Mouse (Mus musculus): ENCODE data around the gene Pde2a. TPM values are rescaled to one million over a fixed set of nuclear protein-coding genes. Genes with fewer than 3 reads are reported as not detected.

The Pde2a gene
- total RNA-seq, 4 experiments from 2014 or later: 15.2 to 22.9 (median 18.4) TPM

DNA sequence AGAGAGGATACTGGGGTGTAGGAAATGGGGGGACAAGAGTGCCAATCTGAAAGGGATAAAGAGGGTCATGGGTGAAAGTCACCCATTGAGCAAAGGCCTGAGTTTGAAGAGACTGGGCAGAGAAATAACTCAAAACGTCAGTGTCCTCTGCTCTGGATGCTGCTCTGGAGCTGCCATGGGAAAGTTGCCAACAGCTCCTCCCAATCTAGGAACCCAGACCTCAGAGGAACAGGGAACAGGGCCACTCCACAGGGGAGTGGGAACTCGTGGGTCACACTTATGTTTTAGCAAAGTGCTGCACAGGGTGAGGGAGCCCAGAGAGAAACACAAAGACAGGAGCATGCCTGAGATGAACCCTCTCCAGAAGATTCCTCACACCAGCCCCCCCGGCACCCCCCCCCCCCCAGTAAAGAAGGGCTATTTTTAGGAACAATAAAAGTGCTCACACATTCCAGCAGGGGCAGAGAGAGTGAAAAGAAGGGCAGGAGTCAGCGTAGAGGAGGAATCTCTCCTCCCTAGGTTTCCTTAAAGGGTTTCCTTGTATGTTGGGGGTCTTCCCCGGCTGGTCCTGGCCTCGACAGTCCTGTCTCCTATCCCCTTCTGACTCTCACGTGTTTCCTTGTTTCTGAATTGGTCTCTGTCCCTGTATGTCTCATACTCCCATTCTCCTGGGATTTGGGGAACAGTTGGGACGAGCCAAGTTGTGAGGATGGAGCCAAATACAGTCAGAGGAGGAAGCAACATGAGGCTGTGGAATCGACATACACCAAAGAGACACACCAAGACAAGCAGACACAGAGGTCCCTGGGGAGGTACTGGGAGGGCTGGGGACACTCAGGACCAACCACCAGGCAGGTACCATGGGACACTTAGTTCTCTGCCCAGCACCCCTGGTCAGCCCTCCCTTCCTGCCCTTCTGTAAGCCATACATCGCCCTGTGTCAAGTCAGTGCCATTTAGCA lies 51.4 kb downstream of the Pde2a start:
- peak in 1 of 2 experiments; percentile 26 for DNase-seq (ENCODE audit: low spot score in 2 of 2)

- no peak for DNase-seq (ENCODE audit: low spot score in 2 of 2)
Measured at GRCm38 (mm10) chr7:101474399-101474811, 52.9 kb downstream of the Pde2a start.

GRCm38 (mm10) chr7:101476028-101476427 lies 54.5 kb downstream of the Pde2a start:
- DNase-seq (ENCODE audit: low spot score in 2 of 2): no peak

GRCm38 (mm10) chr7:101476493-101476892 lies 55.0 kb downstream of the Pde2a start:
- DNase-seq (ENCODE audit: low spot score in 2 of 2): no peak

DNA sequence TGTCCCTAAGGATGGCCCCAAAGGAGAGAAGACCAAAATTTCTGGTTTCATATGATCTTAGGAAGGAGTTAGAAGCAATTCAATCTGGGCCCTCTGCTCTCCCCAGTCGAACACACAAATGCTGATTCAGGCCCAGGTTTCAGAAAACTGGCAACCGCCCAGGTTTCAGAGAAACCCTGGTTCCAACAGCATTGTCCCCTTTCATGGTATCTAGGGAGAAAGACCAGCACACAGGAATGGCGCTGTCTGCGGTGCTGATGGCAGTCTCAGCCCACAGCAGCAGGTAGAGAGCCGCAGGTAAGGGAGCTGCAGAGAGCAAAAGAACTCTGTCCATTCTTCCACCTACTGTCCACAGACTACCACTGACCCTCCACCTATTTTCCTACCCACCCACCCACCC lies 55.7 kb downstream of the Pde2a start:
- no peak for DNase-seq (ENCODE audit: low spot score in 2 of 2)

DNA sequence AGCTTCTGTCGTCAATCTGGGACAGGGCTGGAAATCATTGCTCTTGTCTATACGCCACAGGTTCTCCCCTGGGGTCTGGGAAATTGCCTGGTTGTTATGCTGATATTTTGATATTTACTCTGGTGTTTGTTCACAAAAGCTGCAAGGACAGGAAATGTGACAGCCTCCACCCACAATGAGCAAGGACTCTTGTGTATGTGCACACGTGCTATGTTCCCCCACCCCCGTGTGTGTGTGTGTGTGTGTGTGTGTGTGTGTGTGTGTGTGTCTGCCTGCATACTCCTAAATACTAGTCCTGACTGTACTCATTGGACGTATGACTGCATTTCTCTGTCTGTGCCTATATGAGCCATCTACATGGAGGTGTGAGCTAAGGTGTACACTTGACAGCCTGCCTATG lies 56.6 kb downstream of the Pde2a start:
- no peak for DNase-seq (ENCODE audit: low spot score in 2 of 2)

DNA sequence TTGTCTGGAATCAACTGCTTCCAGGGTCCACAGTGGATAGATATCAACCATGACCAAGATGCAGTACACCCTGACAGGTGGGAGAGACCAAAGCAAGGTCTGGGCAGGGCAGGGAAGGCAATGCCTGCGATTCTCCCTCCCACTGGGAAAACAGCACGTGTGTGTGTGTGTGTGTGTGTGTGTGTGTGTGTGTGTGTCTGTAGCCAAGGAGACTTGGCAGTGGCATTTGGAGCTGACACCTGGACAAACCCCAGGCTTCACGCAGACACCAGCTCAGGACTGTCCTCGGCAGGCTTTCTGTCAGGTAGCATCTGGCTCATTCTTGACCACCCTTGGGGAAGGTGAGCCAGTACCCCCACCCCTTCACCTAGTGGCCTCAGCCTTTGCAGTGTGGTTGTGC lies 58.4 kb downstream of the Pde2a start:
- no peak for DNase-seq (ENCODE audit: low spot score in 2 of 2)

DNA sequence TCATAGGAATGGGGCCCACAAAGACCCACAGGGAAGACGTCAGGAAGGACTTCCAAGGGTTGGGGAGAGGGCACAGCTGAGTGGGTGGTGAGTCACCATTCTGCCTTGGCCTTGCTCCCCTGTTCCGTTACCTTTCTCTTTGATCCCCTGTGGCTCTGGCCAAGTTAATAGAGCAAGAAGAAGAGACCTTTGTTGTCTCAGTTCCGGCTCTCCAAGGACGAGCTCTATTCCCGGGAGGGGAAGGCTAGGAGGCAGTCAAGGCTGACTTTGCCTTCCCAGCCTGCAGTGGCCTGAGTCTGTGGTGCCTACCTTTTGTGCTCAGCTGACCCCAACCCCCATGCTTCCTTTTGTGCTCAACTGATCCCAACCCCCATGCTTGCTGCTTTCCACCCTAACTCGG lies 59.2 kb downstream of the Pde2a start:
- no peak for DNase-seq (ENCODE audit: low spot score in 2 of 2)

DNA sequence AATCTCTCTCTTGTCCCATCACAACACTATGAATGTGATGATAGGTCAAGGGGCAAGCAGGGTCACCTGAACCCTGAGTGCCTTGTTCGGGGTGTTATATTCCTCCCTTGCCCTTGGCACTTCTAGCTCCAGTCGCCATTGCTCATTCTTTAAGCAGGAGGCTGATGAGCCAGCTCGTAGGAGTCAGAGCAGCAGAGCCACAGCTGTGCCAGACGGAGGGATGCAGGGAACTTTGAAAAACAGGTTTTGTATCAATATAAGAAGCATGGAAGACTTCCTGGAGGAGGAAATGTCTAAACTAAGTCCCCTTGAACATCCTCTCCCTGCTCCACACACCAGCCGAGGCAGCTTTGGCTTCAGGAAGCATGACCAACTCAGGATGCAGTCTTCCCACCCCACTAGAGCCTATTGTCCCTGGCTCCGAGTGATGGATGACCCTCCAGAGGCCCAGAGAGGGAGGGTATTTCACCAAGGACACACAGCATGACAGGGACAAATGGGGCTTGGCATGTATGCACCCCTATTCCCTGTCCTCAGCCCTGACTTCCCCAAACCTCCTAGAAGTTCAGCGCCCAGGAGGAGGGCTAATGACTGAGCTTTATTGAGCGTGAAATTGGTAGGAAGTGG lies 60.5 kb downstream of the Pde2a start:
- DNase-seq (ENCODE audit: low spot score in 2 of 2): no peak

- DNase-seq (ENCODE audit: low spot score in 2 of 2): no peak
Measured at GRCm38 (mm10) chr7:101482499-101483081, 61.1 kb downstream of the Pde2a start.

GRCm38 (mm10) chr7:101483498-101484115 lies 62.1 kb downstream of the Pde2a start:
- DNase-seq (ENCODE audit: low spot score in 2 of 2): peak in 1 of 2 experiments; percentile 28

- no peak for DNase-seq (ENCODE audit: low spot score in 2 of 2)
Measured at GRCm38 (mm10) chr7:101487102-101487501, 65.6 kb downstream of the Pde2a start.

- DNase-seq (ENCODE audit: low spot score in 2 of 2): no peak
Measured at GRCm38 (mm10) chr7:101490952-101491351, 69.5 kb downstream of the Pde2a start.

DNA sequence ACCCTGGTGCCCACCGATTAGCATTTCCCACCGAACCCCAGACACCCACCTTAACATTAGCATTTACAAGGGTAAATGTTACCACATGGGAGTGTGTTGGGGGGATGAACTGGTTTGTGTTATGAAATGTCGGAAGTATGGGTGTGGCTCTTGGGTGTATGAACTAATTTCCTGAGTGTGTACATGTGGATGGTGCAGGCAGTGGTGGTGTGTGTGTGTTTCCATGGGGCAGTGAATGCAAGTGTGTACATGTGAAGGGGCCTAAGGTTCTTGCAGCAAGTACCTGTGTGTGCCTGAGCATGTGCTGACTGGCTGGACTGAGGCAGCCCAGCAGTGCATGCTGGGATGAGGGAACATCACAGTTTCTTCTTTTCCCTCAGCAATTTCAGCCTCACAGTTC lies 76.9 kb downstream of the Pde2a start:
- no peak for DNase-seq (ENCODE audit: low spot score in 2 of 2)

GRCm38 (mm10) chr7:101499251-101499650 lies 77.8 kb downstream of the Pde2a start:
- DNase-seq (ENCODE audit: low spot score in 2 of 2): no peak

- DNase-seq (ENCODE audit: low spot score in 2 of 2): no peak
Measured at GRCm38 (mm10) chr7:101499701-101500100, 78.2 kb downstream of the Pde2a start.

- DNase-seq (ENCODE audit: low spot score in 2 of 2): no peak
Measured at GRCm38 (mm10) chr7:101501236-101501635, 79.7 kb downstream of the Pde2a start.

DNA sequence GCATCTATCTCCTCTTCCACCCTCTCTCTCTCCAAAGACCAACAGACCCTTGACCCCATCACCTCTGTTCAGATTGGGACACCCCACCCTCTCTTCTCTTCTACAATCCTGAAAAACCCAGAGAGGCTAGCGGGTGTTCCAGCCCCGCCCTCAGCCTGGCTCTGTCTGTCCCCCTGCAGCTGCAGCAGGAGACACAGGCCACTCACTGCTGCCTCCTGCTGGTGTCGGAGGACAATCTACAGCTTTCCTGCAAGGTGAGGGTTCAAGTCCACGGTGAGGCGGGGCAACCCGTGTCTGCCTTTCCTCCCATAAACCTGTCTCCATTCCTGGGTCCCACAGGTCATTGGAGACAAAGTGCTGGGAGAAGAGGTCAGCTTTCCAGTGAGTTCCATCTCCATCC lies 80.2 kb downstream of the Pde2a start:
- no peak for DNase-seq (ENCODE audit: low spot score in 2 of 2)

DNA sequence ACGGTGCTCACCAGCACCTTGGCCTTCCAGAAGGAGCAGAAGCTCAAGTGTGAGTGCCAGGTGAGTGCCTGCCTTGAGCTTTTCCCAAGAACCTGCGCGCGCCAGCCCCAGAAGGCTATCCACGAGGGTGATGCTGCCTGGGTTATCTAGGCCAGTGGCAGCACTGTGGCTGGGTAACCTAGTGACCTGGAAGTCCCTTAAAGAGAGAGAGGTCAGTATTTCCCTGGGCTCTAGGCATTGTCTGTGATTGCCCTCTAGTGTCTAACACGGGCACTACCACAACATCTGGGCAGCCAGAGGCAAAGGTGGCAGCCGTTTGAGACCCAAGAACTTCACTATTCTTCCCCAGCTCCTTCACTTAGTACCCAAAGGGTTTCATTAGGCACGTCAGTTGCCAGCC lies 81.9 kb downstream of the Pde2a start:
- peak; percentile 59 to 61 for DNase-seq (ENCODE audit: low spot score in 2 of 2)

DNA sequence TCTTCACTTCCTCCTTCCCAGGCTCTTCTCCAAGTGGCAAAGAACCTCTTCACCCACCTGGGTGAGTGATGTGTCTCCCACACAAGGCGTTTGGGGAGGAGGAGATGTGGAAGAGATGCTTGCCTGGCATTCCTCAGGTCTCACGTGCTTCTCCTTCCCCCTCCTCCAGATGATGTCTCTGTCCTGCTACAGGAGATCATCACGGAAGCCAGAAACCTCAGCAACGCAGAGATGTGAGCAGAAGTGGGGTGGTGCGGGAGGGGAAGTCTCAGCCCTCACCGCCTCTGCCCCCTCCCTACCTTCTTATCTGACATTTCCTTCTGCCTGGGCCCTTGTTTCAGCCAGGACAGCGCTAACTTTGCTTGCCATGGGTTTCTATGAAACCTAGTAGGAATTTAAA lies 82.3 kb downstream of the Pde2a start:
- no peak for DNase-seq (ENCODE audit: low spot score in 2 of 2)

- DNase-seq (ENCODE audit: low spot score in 2 of 2): no peak
Measured at GRCm38 (mm10) chr7:101504507-101504906, 83.0 kb downstream of the Pde2a start.

GRCm38 (mm10) chr7:101509212-101509611 lies 87.7 kb downstream of the Pde2a start:
- DNase-seq (ENCODE audit: low spot score in 2 of 2): no peak
